Mouse (Mus musculus) CH12F3 (cell line): Measurements from ENCODE around the gene Gadd45b.

ENCODE experiments used
- in situ Hi-C: fragments of 300-500 bp; cut with MboI; formaldehyde crosslinking; loops from 2 replicates; pipeline ENCODE4 v1.14.3; 2020; ENCODE audit warnings: low sequenced_read_pairs

The Gadd45b gene

DNA sequence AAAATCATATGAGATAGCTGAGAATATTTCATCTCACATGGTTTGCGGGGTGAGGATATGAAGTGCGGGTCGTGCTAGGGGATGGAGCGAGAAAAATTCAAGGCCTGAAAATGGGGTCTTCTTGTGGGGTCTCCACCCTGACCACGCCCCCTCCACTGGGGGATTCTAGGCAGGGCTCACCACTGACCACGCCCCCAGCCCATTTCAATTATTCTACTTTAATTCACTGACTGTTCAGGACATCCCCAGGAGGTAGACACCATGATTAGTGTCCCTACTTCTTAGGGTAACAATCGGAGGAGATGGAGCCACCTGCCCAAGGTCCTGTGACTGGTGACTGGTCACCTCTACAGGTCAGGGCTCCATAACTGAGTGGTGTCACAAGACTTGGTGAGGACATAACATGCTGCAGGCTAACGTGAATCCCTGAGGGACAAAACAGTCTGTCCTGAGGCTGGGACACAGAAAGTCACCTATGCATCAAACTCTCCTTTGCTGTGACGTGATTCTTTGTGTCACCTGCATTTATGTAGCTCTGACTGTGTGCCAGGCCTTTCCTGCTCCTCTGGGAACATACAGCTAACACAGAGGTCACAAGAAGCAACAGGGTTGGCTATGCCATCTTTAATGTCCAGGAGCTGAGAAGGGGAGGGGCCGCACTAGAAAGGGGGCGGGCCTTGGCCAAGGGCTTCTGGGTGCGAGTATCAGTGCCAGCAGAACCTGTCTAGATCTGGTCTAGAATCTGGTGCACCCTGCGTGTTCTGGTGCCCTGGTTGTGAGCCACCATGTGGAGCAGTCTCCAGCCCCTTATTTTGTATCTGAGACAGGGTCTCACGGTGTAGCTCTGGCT lies 4.5 kb downstream of the Gadd45b start:
- in situ Hi-C loops = no loop called here

DNA sequence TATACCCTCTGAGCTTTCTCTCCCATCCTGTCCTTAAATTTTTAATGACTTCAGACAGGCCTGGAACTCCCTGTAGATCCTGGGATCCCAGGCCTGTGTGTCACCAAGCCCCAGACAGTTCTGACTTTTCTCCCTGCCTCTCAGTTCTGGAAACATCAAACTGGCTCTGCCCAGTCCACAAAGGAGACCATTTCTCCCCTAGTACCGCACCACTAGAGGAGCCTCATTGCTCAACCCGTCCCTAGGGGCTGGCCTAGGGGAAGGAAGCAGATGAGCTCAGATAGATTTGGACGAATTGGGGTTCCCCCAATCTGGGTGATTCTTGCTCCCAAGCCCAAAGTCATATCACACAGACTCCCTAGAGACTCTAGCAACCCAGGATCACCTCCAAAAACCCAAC lies 5.4 kb downstream of the Gadd45b start:
- in situ Hi-C loops = no loop called here

DNA sequence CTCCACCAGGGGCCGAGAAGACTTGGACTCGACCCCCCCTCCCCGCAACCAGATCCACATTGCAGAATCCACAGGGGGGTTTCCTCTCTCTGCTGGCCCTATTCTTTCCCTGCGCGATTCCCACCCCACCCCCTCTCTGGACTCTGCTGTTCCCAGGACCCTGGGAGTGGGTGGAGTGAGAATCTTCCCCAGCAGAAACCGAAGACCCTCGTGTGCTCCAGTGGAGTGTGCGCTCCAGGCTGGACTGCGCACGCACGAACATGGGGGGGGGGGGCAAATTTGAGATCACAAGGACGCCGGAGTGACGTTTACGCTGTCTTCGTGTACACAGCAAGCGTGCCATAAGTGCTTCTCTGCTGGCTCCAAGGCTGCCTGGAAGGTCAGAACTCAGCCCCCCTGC lies 5.8 kb downstream of the Gadd45b start:
- in situ Hi-C loops = no loop called here

DNA sequence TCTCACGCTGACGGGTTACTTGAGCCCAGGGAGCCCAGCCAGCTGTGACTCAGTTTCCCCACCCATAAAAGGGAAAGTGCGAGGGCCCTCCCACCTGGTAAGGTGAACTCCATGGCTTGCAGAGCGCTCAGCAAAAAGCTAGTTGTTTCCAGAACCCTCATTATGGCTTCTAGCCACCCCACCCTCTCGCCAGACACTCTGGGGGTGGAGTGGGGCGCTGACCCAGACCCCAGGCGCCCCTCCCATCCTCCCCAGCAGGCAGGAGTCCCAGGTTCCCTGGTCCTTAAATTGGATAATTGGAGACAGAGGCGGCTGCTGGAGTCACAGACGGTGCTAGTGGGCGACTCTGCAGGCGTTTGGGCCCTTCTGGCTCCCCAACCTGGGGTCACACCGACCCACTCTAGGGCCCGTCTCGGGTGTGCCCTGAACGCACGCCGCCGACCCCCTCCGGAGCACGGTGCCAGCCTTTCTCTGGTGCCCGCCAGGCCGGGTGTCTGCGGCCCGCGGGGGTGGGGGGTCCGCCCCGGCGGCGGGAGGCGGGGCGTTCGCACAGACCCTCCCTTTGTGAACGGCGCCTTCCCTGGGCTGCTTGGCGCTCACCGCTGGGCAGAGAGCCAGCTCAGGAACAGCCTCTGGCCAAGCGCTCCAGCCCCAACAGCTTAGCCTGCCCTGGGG lies 6.4 kb downstream of the Gadd45b start:
- in situ Hi-C loops = no loop called here

DNA sequence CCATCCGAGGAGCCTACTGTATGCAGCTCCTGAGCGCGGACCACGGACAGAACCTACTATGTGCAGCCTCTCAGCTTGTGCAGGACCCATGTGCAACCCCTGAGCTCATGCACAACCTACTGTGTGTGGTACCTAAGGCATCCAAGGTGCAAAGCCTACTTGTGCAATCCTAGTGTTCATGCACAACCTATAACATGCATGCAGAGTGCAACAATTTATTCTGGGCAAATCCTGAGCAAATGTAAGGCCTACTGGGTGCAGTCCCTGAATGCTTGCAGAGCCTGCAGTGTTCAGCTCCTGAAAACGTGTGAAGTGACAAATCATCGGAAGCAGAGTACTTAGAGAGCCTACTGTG lies 6.9 kb downstream of the Gadd45b start:
- in situ Hi-C loops = no loop called here

DNA sequence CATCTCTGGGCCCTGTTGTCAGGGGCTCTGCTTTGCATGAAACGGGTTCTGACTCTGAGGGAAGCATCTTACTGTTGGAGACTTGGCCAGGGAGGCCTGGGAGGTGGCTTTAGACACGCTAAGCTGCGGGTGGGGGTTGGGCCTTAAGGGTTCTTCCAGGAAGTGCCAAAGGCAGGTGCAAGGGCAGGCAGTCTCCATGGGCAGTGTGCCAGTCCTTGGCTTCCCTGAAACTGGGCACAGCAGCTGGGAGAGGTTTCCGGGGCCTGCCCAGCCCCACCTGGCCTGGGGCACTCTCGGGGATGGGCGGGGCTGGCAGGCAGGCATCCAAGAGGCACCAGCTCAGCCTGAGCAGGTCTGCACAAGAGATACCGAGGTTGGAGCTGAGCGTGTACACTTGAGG lies 7.8 kb downstream of the Gadd45b start:
- in situ Hi-C loops = no loop called here

DNA sequence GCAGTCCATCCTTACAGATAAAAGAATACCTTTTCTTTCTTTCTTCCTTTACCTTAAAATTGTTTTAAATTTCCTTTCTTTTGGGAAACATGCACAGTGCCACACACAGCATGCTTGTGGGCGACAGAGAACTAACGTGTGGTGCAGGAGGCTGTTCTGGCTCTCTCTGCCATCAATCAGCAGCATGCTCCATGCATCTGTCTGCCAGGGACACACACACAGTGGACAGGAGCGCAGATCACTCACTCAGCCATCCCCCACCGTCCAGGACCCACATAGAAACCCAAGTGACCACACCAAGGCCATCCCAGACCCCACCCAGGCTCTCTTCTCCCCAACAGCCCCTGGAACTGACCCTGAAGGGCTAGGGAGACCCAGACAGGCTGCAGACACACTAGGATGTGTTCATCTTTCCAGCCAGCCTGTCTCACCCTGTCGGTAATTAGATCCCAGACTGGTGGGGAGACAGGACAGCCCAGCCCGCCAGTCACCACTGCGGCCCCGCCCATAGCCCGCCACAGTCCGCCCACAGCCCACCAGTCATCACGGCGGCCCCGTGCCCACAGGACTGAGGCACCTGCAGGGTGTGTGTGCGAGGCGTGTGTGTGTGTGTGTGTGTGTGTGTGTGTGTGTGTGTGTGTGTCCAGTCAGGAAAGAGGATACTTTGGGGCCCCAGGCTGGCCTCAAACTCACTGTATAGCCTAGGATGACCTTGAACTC lies 9.1 kb downstream of the Gadd45b start:
- in situ Hi-C loops = no loop called here

DNA sequence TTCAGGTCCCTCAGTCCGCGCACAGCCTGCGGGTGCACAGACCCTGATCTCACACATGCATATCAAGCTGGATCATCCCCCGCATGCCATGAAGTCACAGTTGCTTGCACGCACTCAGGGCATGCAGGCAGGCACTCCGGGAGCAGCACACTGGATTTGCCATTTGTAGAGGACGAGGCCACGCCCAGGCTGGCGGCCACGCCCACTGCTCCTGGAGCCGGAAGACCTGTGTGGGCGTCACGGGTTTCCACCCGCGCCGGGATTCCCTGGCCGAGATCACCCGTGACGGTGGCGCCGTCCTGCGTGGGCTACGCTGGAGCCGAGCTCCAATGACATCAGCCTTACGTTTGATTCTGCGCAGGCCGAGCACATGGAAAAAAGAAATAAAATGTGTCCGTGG lies 9.8 kb downstream of the Gadd45b start:
- in situ Hi-C loops = no loop called here

DNA sequence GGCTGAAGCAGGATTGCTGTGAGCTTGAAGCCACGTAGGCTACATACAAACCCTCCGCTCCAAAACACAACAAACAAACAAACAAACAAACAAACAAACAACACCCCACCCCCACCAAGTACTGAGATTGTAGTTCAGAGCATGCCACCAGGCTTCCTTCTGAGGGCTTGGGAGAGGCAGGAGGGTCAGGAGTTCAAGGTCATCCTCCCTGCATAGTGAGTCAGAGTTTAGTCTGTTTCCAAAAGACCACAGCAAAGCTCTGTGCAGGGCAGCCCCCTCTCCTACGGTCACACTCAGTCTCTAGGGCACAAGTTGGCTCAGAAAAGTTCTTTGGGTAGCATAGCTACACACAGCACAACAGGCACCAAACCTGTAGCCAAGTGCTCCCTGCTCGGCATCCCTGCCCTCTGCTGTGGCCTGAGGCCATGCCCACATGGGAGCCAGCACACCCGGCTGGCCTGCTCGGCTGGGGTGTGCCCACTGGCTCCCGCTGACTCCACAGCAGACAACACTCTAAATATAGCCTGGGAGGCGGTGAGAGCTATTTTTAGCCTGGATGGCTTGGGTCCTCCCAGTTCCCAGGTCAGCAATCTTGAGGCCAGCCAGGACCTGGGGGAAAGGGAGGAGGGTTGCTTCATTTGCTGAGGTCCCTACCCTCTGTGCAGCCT lies 10.6 kb downstream of the Gadd45b start:
- in situ Hi-C loops = no loop called here

DNA sequence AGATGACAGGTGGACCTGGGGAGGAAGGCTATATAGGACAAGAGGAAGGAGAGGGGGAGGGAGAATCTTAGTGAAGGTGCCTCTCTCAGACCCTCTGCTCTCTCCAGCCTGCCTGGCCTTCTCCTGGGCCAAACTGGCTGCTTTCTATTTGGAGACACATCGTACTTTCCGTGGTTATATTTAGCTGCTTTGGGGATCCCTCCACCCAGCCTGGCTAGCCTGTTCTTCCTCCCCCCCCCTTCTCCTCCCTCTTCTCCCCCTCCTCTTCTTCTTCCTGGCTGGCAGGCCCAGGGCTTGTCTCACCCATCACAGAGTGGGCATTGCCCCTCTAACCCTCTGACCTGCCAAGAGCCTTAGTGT lies 11.1 kb downstream of the Gadd45b start:
- in situ Hi-C loops = no loop called here

DNA sequence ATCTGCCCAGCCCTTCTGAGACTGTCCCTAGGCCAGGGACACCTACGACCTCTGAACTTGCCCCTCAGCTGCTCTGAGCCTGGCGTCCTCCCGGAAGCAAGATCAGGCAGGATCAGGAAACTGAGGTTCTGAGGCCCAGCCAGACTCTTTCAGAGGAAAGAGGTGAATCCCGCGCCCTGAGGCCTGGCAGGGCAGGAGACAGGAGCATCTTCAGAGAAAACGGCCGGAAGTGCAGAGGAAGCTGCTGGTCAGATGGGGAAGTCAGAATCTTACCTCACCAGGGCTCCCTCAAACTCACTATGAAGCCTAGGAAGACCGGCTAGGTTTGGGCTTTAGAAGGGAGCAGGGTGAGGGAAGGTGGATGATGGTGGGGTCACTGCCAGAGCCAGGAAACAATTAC lies 13.0 kb downstream of the Gadd45b start:
- in situ Hi-C loops = no loop called here

DNA sequence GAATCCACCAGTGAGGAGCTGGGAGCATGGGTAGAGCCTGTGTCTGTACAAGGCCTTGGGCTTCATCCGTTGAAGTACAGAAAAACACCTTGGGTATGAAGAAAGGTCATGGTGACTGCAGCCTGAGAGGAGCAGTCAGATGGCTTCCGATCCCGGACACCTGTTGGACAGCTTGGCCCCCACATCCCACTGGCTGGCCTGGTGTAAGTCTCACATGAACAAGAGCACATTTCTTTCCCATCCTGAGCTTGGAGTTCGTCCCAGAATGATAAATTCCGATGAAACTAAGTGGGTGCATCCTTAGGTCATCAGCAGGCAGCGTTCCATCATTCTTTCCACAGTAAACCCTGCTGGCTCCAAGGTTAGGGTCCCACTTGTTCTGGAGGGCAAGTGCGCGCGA lies 13.8 kb downstream of the Gadd45b start:
- in situ Hi-C loops = no loop called here

DNA sequence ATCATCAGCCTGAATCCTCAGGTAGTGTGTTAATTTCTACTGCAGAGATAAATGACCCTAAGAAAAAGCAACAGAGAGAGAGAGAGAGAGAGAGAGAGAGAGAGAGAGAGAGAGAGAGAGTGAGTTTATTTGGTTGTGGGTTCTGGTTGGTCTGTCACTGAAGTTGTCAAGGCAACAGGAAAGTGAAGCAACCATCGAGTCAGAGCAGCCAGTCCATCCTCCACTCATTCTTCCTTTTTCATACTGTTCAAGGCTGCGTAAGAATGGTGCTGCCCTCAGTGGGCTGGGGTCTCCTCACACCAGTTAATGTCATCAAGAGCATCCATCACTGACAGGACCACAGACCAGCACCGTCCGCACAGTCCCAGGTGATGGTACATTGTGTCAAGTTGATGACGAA lies 14.4 kb downstream of the Gadd45b start:
- in situ Hi-C loops = no loop called here

DNA sequence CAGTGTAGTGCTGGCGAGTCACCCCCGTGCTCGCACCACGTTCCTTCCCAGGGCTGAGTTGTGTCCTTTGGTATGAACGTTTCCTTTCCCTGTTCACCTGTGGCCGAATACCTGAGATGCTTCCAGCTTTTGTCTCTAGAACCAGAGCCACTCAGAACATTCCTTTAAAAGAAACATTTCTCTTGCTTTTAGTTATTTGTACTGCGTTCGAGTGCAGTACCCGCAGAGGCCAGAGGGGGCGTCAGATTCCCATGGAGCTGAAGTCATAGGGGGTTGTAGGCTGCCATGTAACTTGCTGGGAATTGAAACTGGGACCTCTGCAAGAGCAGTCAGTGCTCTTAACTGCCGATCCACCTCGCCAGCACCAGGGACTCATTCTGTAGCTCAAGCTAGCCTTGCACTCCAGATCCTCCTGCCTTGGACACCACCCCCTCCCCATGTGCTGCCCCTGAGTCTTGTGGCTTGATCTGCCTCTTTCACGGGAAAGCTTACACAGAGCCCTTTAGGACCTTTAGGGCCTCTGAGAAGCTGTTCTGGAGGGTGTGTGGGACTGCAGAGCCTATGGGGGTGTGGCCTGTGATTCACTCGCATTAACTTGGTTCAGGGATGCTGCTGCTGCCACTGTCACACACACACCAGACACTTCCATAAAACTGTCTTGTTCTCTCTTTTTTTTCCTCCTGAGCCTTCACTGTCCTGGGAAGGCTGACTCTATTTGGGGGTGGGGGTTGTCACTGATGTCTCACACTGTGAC lies 17.0 kb downstream of the Gadd45b start:
- in situ Hi-C loops = no loop called here

DNA sequence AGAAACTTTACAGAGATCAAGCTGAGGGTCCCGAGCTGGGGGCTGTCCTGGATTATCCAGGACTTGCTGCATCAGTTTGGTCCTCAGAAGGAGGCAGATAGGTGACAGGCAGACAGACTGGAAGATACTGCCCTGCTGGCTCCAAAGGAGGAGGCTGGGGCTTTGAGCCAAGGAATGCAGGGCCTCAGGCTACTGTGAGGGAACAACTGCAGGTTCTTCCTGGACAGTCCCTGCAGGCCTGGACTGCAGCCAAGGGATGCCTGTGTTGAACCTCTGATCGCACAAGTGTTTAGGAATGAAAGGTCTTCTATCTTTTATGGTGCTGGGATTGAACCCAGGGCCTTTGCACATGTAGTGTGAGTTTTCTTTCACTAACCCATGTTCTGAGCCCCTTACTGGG lies 17.9 kb downstream of the Gadd45b start:
- in situ Hi-C loops = no loop called here

DNA sequence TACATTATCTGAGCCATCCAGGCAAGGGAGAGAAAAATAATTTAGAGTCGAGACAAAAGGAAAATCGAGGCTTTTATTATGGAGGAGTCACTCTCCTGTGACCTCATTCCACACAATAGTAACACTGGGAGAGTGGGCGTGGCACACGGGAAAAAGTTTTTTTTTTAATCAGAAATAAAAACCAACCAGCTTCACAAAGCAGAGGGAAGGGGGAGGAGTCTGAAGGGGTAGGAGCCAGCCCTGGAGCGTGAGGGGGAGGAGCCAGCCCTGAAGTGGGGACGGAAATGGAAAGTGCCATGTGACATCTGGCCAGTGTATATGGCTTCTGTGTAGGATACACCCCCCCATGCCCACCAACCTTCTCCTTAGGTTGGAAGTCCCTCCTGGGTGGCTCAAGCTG lies 18.7 kb downstream of the Gadd45b start:
- in situ Hi-C loops = no loop called here

DNA sequence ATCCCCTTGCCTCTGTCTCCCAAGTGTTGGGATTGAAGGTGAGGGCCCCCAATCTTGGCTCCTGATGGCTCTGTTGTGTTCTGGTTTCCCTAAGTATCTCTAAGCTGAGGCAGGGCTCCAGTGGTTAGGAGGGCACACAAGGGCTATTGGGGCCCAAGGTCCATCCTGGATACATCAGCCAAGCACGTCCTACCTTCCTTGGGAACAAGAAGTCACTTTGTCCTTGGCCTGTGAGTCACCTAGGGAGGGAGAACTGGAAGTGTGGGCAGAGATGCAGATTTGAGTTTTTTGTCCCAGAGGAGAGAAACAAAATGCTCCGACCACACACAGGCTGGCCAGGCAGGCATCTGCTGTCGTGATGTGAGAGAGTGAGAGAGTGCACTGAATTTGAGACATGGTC lies 19.2 kb downstream of the Gadd45b start:
- in situ Hi-C loops = no loop called here

DNA sequence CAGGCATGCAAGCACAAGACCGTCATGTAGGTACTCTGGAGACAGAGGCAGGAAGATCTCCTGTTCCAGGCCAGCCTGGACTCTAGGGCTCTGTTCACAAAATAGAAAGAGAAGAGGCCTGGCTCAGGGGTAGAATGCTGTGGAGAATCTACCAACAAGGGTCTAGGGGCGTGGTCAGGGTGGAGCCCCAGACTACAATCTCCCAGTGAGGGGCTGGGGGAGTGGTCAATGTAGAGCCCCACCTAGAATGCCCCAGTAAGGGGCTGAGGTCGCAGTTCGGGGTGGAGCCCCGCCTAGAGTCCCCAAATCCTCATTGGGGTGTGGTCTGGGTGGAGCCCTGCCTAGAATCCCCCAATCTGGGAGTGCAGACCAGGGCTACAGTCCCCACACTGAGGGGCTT lies 20.4 kb downstream of the Gadd45b start:
- in situ Hi-C loops = no loop called here

DNA sequence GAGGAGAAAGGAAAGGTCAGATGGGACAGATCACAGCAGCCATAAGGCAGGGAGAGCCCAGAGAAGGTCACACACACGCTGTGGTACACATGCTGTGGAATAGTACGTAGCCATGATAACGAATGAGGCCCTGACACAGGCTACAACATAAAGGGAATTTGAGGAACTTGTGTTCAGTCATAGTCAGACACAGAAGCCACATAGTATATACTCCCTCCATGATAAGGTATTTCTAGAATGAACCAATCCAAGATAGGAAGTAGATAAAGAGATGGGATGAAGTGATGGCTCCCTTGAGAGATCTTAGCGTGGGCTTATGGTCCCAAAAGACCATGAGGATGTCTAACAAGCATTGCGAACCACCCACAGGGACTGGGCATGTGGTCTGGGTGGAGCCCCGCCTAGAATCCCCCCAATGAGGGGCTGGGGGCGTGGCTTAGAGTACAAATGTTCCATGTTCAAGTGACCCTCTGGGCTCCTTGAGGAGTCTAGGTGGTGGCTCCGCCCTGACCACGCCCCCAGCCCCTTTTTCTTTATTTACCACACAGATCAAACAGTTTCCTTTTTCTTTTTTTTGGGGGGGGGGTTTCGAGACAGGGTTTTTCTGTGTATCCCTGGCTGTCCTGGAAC lies 22.0 kb downstream of the Gadd45b start:
- in situ Hi-C loops = no loop called here

DNA sequence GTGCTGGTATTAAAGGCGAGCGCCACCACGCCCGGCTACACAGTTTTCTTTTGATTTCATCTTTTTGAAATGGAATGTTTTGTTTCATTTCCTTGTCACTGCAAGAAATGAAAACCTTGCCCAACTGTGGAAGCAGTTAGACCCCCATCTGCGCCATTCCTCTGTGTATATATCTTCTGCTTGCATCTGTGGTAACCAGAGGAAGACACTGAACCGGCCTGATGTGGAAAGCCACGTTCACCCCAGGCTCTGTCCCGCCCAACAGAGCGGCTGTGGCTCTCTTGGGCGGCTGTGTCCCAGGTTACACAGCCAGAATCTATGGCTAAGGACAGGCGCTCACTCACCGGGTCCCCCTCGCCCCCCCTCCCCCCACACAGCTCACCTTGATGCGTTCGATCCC lies 22.6 kb downstream of the Gadd45b start:
- in situ Hi-C loops = no loop called here
